Mouse (Mus musculus) hindbrain, embryonic 10.5 days (tissue): ENCODE results near the gene Ldhal6b. TPM values are rescaled to one million over a fixed set of nuclear protein-coding genes. Genes with fewer than 3 reads are reported as not detected.
"Not testable (repeated sequence)": the region's sequence is repeated elsewhere in the genome, so short reads cannot be mapped to it uniquely, and the experiment has no call there.

Experiments
- DNase-seq: peaks from one replicate; pipeline ENCODE4 v3.0.0-alpha.2; 2017; ENCODE audit warnings: low spot score
- H3K27ac ChIP-seq: fragments of 300-500 bp; sonication (generic); 2 replicates; pipeline ENCODE4 v1.5.1; 2016; ENCODE audit warnings: mild to moderate bottlenecking, moderate library complexity
- H3K27me3 ChIP-seq: fragments of 300-500 bp; sonication (generic); 2 replicates; pipeline ENCODE4 v1.6.1; 2016; ENCODE audit warnings: mild to moderate bottlenecking; ENCODE audit not compliant: poor library complexity, insufficient read depth, severe bottlenecking
- H3K36me3 ChIP-seq: fragments of 300-500 bp; sonication (generic); 2 replicates; pipeline ENCODE4 v1.6.1; 2016; ENCODE audit warnings: mild to moderate bottlenecking, moderate library complexity
- H3K4me1 ChIP-seq: fragments of 300-500 bp; sonication (generic); replicated peaks from 2 replicates; pipeline ENCODE4 v1.6.1; 2016; ENCODE audit warnings: mild to moderate bottlenecking
- H3K4me3 ChIP-seq: fragments of 300-500 bp; sonication (generic); 2 replicates; pipeline ENCODE4 v1.5.1; 2016; ENCODE audit warnings: mild to moderate bottlenecking, moderate library complexity
- H3K9me3 ChIP-seq: fragments of 300-500 bp; sonication (generic); 2 replicates; pipeline ENCODE4 v1.6.1; 2016; ENCODE audit warnings: mild to moderate bottlenecking, moderate library complexity
- WGBS: fragments of 180-500 bp; shearing (Covaris S2); methylation state at CpG from one replicate; pipeline ENCODE4 v1.1.7; 2016; 5-methylcytosine and 5-hydroxymethylcytosine counted together
- polyA plus RNA-seq: library from polyadenylated mRNA; unstranded; fragments of >200 nt; fragmentation: Nextera tagmentation; extraction: Ambion mirVana; gene quantifications from 2 replicates; pipeline ENCODE4 v1.2.1, GENCODE M21; 2016

Ldhal6b gene
- 0.14 TPM in 1 of 2 replicates, not detected in the other for polyA plus RNA-seq

GRCm38 (mm10) chr17:5418545-5418944 is at the start of gene Ldhal6b:
Gene Ldhal6b, minus strand, starts transcription at chr17:5418767.
- DNase-seq = no peak
- Histone ChIP-seq H3K36me3 (peaks cover 55% of the 10 kb centered on the region), H3K9me3 (no peaks in the 10 kb centered on the region), H3K27ac (no peak within 1 kb of the TSS), H3K4me3 (no peak within 1 kb of the TSS), H3K4me1 (no peaks in the 10 kb centered on the region), H3K27me3 (no peaks in the 10 kb centered on the region)
- WGBS = 99% methylated on average over 11 of the region's 11 CpGs

DNA sequence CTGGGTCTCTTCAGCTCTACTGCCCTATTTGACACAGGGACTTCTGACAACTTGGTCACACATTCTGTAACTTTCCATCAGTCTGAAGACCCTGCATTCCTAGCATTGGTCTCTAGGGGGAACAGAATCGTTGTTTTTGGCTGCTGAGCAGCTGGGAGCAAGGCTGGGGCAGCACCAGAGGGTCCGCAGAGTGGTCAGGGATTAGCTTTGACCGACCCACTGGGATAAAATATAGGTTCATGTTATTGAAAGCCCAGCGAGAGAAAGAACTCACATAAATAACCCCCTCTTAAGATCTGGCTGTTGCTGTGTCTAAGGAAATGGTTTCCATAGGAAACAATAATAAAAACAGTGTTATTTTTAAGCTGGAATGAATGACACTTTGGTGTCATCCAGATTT is 48.6 kb upstream of the Ldhal6b start:
- Histone ChIP-seq H3K4me1 (no peaks in the 10 kb centered on the region), H3K36me3 (no peaks in the 10 kb centered on the region), H3K4me3 (no peak overlapping the region), H3K27ac (no peak overlapping the region), H3K27me3 (no peaks in the 10 kb centered on the region), H3K9me3 (no peaks in the 10 kb centered on the region)
- no peak for DNase-seq
- WGBS = 56% methylated on average over 4 of the region's 4 CpGs

- Histone ChIP-seq H3K9me3 (no peaks in the 10 kb centered on the region), H3K4me1 (no peaks in the 10 kb centered on the region), H3K27me3 (no peaks in the 10 kb centered on the region), H3K4me3 (no peak overlapping the region), H3K36me3 (no peaks in the 10 kb centered on the region), H3K27ac (no peak overlapping the region)
- 82% methylated on average over 8 of the region's 8 CpGs for WGBS
- DNase-seq = no peak
Measured at GRCm38 (mm10) chr17:5466736-5467135, 48.2 kb upstream of the Ldhal6b start.

DNA sequence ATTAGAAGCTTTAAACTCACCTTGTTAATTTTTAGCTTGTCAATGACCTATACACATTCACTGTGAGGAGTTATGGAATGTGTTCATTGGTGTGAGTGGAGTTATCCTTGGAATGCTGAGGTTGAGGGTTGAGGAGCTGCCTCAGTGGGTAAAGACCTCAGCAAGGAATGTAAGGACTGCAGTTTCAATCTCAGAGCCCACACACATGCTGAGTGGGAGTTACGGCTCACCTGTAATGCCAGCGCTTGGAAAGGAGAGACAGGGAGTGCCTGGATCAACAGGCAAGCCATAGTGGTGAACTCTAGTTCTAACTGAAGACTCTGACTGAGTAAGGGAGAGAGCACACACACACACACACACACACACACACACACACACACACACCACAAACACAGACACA is 45.3 kb upstream of the Ldhal6b start:
- H3K27me3 ChIP-seq = no peaks in the 10 kb centered on the region
- WGBS = 88% methylated on average over 2 of the region's 2 CpGs

GRCm38 (mm10) chr17:5453657-5454056 is 35.1 kb upstream of the Ldhal6b start:
- DNase-seq = no peak
- H3K27me3 ChIP-seq = peaks cover 1% of the 10 kb centered on the region; the same call in 1 of the 2 replicates
- H3K4me1 ChIP-seq = no peaks in the 10 kb centered on the region
- H3K9me3 ChIP-seq = no peaks in the 10 kb centered on the region
- H3K4me3 ChIP-seq = no peak overlapping the region
- WGBS = 85% methylated on average over 4 of the region's 4 CpGs
- no peaks in the 10 kb centered on the region for H3K36me3 ChIP-seq
- no peak overlapping the region for H3K27ac ChIP-seq

More for the DNA sequence above, 45.3 kb upstream of the Ldhal6b start:
- Histone ChIP-seq H3K27ac (no peak overlapping the region), H3K4me1 (no peaks in the 10 kb centered on the region), H3K4me3 (no peak overlapping the region), H3K9me3 (no peaks in the 10 kb centered on the region), H3K36me3 (no peaks in the 10 kb centered on the region)
- DNase-seq = no peak

DNA sequence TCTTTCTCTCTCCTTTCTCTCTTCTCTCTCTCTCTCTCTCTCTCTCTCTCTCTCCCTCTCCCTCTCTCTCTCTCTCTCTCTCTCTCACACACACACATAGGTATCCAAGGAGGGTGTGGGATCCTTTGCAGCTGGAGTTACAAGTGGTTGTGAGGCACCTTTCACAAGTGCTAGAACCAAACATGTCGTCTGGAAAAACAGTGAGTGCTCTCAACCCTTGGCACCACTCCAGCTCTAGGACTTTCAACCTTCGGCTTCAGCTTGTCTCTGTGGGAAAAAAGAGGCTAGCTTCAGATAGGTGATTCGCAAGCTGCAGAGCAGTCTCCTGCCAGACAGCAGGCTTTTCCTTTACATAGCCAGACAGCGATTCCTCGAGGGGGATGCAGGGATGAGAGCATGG is 25.2 kb upstream of the Ldhal6b start:
- Histone ChIP-seq H3K36me3 (no peaks in the 10 kb centered on the region), H3K4me3 (no peak overlapping the region), H3K27ac (no peak overlapping the region), H3K9me3 (no peaks in the 10 kb centered on the region), H3K27me3 (peaks cover 6% of the 10 kb centered on the region; the same call in 1 of the 2 replicates), H3K4me1 (peaks cover 15% of the 10 kb centered on the region)
- WGBS = 75% methylated on average over 5 of the region's 5 CpGs
- no peak for DNase-seq

DNA sequence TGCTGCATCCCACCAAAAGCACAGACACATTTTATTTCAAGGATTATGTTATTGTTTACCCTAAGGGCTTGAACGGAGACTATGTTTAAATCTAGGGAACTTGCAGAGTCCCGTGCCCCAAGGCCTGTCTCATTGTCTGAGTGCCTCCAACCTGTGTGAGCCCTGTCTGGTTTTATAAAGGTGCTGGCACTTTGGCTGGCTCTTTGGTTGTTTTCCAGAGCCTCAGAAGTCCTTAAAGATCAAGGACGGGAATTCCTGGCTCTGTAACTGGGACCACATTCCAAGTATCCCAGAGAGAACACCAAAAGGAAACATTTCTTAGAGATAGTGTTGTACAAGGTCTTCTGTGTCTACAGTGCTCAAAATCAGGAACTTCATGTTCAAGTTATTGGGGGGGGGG is 24.7 kb upstream of the Ldhal6b start:
- WGBS = 78% methylated on average over 3 of the region's 3 CpGs

GRCm38 (mm10) chr17:5442403-5442802 is 23.8 kb upstream of the Ldhal6b start:
- H3K27ac ChIP-seq, DNase-seq, H3K27me3 ChIP-seq, H3K36me3 ChIP-seq, H3K4me3 ChIP-seq, H3K9me3 ChIP-seq: not testable (repeated sequence)
- H3K4me1 ChIP-seq = peaks cover 17% of the 10 kb centered on the region
- WGBS = 81% methylated on average over 5 of the region's 5 CpGs

More for the DNA sequence above, 24.7 kb upstream of the Ldhal6b start:
- H3K27me3 ChIP-seq = peaks cover 1% of the 10 kb centered on the region; the same call in 1 of the 2 replicates
- H3K36me3 ChIP-seq = 0 out of 2 replicates have a peak, but pooled peaks cover 2% of the 10 kb centered on the region
- H3K4me3 ChIP-seq = no peak overlapping the region
- DNase-seq = no peak
- peaks cover 17% of the 10 kb centered on the region for H3K4me1 ChIP-seq
- no peak overlapping the region for H3K27ac ChIP-seq
- H3K9me3 ChIP-seq = no peaks in the 10 kb centered on the region

DNA sequence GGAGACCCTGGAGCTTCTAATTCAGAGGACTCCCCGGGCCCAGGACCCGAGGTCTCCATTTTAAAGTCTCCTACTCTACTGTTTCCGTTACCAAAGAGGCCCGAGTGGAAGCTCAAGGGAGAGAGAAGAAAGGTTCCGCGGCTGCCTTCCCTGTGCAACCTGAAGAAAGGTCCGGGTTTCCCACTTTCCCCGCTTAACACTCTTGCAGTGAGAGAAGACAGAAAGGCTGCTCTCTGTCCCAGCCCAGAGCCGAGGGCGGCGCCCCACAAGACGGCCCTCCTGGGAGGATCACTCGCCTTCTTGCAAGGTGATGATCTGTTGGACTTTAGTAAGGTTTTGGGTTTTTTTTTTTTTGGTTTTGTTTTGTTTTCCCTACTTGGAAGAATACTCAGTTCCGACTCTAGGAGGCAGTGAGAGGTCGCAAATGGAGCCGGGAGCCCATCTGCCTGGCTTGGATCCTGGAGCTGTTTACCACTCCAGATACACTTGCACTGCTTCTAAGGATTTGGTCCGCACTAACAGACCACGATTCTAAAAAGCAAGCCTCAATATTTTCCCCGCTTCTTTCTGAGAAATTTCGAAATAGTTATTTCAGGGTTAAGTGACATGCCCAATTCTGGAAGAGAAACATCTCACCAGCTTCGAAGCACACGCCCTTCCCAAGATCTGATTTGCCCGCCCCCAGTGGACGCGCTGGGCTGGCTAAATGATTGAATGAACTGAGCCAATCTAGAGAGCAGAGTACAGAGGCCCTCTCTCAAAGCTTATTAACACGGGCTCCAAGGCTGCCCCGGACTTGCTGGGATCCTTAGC is 21.8 kb upstream of the Ldhal6b start, which contains the start of gene Tmem242:
Tmem242 (minus strand) TSS at position 101 of the 813 bp plus-strand sequence.
- Histone ChIP-seq H3K27ac (peak within 1 kb of the TSS; percentile 95), H3K9me3 (no peaks in the 10 kb centered on the region), H3K27me3 (no peaks in the 10 kb centered on the region), H3K4me3 (peak within 1 kb of the TSS; percentile 76), H3K36me3 (peaks cover 13% of the 10 kb centered on the region; the same call in 1 of the 2 replicates), H3K4me1 (peaks cover 17% of the 10 kb centered on the region)
- under 1% methylated on average over 27 of the region's 27 CpGs for WGBS
- peak; percentile 85 for DNase-seq

GRCm38 (mm10) chr17:5439831-5440158 is 21.2 kb upstream of the Ldhal6b start:
- Histone ChIP-seq H3K4me1 (peaks cover 17% of the 10 kb centered on the region), H3K4me3 (peak overlapping the region; percentile 76), H3K9me3 (no peaks in the 10 kb centered on the region), H3K27ac (peak overlapping the region; percentile 95), H3K36me3 (peaks cover 16% of the 10 kb centered on the region; the same call in 1 of the 2 replicates), H3K27me3 (no peaks in the 10 kb centered on the region)
- WGBS = 0% methylated on average over 8 of the region's 8 CpGs
- DNase-seq = no peak

DNA sequence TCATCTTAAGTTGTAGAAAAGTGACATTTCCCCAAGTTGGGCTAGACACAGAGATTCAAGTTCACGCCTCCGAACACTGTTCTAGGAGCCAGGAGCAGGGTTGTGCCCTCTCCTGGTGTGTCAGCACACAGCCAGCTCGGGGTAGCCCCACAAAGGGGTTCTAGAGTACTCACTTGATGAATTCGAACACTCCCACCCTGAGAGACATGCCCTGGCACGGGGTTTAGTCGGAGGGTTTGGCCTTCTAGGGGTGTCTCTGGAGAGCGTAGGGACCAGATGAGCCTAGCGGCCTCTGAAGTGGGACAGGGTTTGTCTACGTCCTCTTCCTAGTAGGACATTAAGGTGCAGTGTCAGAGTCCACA is 11.2 kb upstream of the Ldhal6b start:
- Histone ChIP-seq H3K36me3 (peaks cover 44% of the 10 kb centered on the region), H3K4me1 (no peaks in the 10 kb centered on the region), H3K27me3 (no peaks in the 10 kb centered on the region), H3K9me3 (no peaks in the 10 kb centered on the region), H3K27ac (peak overlapping the region; percentile 62; the same call in 1 of the 2 replicates), H3K4me3 (no peak overlapping the region)
- WGBS = 82% methylated on average over 9 of the region's 9 CpGs
- no peak for DNase-seq

DNA sequence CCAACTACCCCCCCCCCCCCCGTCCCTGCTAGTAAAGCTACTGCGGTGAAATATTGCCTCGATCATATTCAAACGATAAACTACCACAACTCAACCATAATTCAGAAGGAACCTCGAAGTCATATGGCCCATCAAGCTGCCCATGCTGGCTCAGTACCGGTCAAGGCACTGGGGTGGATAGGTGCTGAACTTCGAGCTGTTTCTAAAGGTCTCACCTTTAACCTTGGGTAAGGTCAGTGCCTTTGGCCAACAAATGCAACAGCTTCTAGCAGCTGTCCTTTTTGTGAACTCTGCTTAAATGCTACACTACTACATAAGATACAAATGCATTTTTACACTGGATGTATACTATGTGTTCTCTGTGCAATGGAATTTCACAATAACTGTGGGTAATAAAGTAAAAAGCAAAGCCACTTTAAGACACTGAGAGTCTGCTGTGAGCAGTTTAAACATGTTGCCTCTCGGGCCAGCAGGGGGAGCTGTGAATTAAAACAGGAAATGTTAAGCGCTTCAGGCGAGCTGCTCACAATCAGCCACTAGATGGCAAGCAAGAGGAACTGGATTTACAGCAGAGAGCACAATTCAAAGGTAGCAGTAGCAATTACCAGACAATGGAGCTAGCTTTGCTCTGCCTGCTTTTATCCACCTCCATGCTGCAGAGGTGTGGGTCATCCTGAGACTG is 10.7 kb upstream of the Ldhal6b start:
- H3K27ac ChIP-seq = peak overlapping the region; percentile 62; the same call in 1 of the 2 replicates
- peak; percentile 87 for DNase-seq
- WGBS = 60% methylated on average over 10 of the region's 10 CpGs

DNA sequence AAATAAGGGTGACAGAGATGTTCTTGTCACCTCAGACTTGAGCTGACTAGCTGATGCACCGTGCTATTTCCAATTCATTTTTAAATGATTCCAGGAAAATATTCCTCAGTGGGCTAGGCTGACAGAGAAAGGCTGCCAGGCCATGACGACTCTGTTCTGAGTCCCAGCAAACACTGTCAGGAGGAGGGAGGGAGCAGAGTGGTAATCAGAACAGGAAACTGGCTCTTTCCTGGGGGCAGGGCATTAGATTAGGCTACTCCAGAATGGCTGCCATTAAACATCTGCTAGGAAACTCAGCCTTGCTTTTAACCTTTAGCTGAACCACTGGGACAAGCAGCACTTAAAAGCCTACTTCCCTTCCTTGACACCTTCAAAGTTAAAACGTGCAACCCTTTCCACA is 6.6 kb upstream of the Ldhal6b start:
- DNase-seq = no peak

More for the DNA sequence above, 10.7 kb upstream of the Ldhal6b start:
- no peaks in the 10 kb centered on the region for H3K4me1 ChIP-seq
- peaks cover 44% of the 10 kb centered on the region for H3K36me3 ChIP-seq
- H3K4me3 ChIP-seq = no peak overlapping the region
- H3K9me3 ChIP-seq = no peaks in the 10 kb centered on the region
- H3K27me3 ChIP-seq = no peaks in the 10 kb centered on the region

More for the DNA sequence above, 6.6 kb upstream of the Ldhal6b start:
- peaks cover 36% of the 10 kb centered on the region for H3K36me3 ChIP-seq
- H3K27ac ChIP-seq = no peak overlapping the region
- no peaks in the 10 kb centered on the region for H3K9me3 ChIP-seq
- no peaks in the 10 kb centered on the region for H3K4me1 ChIP-seq
- H3K27me3 ChIP-seq = no peaks in the 10 kb centered on the region
- 75% methylated on average over 3 of the region's 3 CpGs for WGBS
- no peak overlapping the region for H3K4me3 ChIP-seq
